Mouse (Mus musculus) macrophage (primary cell): ENCODE results near the gene Olfr1454. TPM values are rescaled to one million over a fixed set of nuclear protein-coding genes. Genes with fewer than 3 reads are reported as not detected.

ENCODE experiments used
- H3K27ac ChIP-seq: fragments of 350-480 bp; formaldehyde crosslinking; 2 replicates; pipeline ENCODE4 v1.9.0; 2021
- H3K36me3 ChIP-seq: fragments of 350-480 bp; formaldehyde crosslinking; 2 replicates; pipeline ENCODE4 v1.9.0; 2021; ENCODE audit errors: inconsistent target
- H3K4me3 ChIP-seq: fragments of 350-480 bp; formaldehyde crosslinking; 2 replicates; pipeline ENCODE4 v1.9.0; 2021; ENCODE audit errors: inconsistent target
- H3K79me2 ChIP-seq: fragments of 350-480 bp; formaldehyde crosslinking; 2 replicates; pipeline ENCODE4 v1.9.0; 2021; ENCODE audit errors: inconsistent target
- WGBS: methylation state at CpG from one replicate; pipeline ENCODE4 v1.1.7; 2026; ENCODE audit warnings: inconsistent platforms; ENCODE audit not compliant: missing documents; 5-methylcytosine and 5-hydroxymethylcytosine counted together
- polyA plus RNA-seq: library from polyadenylated mRNA; stranded (reverse); fragments of 250-400 nt; gene quantifications from 3 replicates; pipeline ENCODE4 v1.2.4, GENCODE M21; 2018; ENCODE audit warnings: inconsistent platforms
- total RNA-seq, 78 experiments: library from RNA; depleted of rRNA; stranded (reverse); fragments of 250-400 nt; gene quantifications; 1 replicate in 9 of 78; 2 replicates in 24 of 78; 3 replicates in 43 of 78; 4 replicates in 2 of 78; pipeline ENCODE4 v1.2.4; 2018; ENCODE audit warnings: inconsistent platforms in 56 of 78

The Olfr1454 gene
- total RNA-seq (2018; cell fraction: chromatin; rRNA removed), result not detected
- not detected for total RNA-seq (2018; cell fraction: cytosol; rRNA removed)
- not detected for total RNA-seq (2018; cell fraction: nucleus; rRNA removed)
- not detected in 3 replicates for polyA plus RNA-seq

- no peaks in the 10 kb centered on the region for H3K79me2 ChIP-seq
- H3K27ac ChIP-seq, result no peak within 1 kb of the TSS
- no peak within 1 kb of the TSS for H3K4me3 ChIP-seq
- H3K36me3 ChIP-seq, result no peaks in the 10 kb centered on the region
- WGBS, result 67% methylated on average over 2 of the region's 2 CpGs
Observed at GRCm38 (mm10) chr19:13060310-13060709, at the start of gene Olfr1454. Olfr1454 (plus strand) TSS chr19:13060610.

GRCm38 (mm10) chr19:13028227-13028626 lies 32.2 kb upstream of the Olfr1454 start, which contains the start of gene Olfr1453:
Olfr1453 (minus strand) TSS chr19:13028327.
- Histone ChIP-seq H3K36me3 (no peaks in the 10 kb centered on the region), H3K4me3 (no peak within 1 kb of the TSS), H3K27ac (no peak within 1 kb of the TSS), H3K79me2 (no peaks in the 10 kb centered on the region)
- 56% methylated on average over 1 of the region's 1 CpGs for WGBS

- no peak overlapping the region for H3K27ac ChIP-seq
- no peaks in the 10 kb centered on the region for H3K36me3 ChIP-seq
- no peak overlapping the region for H3K4me3 ChIP-seq
- no peaks in the 10 kb centered on the region for H3K79me2 ChIP-seq
- WGBS, result 90% methylated on average over 1 of the region's 1 CpGs
Observed at GRCm38 (mm10) chr19:13093908-13094307, 33.5 kb downstream of the Olfr1454 start.

GRCm38 (mm10) chr19:13097791-13098190 lies 37.4 kb downstream of the Olfr1454 start, which contains the start of gene Olfr1457:
Olfr1457 (minus strand) TSS chr19:13097891.
- Histone ChIP-seq H3K36me3 (no peaks in the 10 kb centered on the region), H3K4me3 (no peak within 1 kb of the TSS), H3K79me2 (no peaks in the 10 kb centered on the region), H3K27ac (no peak within 1 kb of the TSS)
- WGBS, result 90% methylated on average over 2 of the region's 2 CpGs

- no peaks in the 10 kb centered on the region for H3K79me2 ChIP-seq
- WGBS, result 93% methylated on average over 3 of the region's 3 CpGs
- no peak within 1 kb of the TSS for H3K4me3 ChIP-seq
- H3K36me3 ChIP-seq, result no peaks in the 10 kb centered on the region
- no peak within 1 kb of the TSS for H3K27ac ChIP-seq
Observed at GRCm38 (mm10) chr19:13106675-13107074, 46.3 kb downstream of the Olfr1454 start, which contains the start of gene Olfr1458. Olfr1458 (minus strand) TSS chr19:13106775.

Other genes with a start within 250 kb of the Olfr1454 start
- not detected in 3 replicates for gene Gm5244, start 213.9 kb upstream of the Olfr1454 start, polyA plus RNA-seq
- 0.14 to 0.44 TPM (median 0.25 TPM) in 3 replicates for gene Olfr1444, start 203.3 kb upstream of the Olfr1454 start, polyA plus RNA-seq
- gene Olfr1445, start 176.8 kb upstream of the Olfr1454 start, polyA plus RNA-seq, result not detected in 3 replicates
- gene Olfr1446, start 167.1 kb upstream of the Olfr1454 start, polyA plus RNA-seq, result not detected in 3 replicates
- gene Olfr1447, start 156.9 kb upstream of the Olfr1454 start, polyA plus RNA-seq, result not detected in 3 replicates
- gene Olfr1448, start 136.2 kb upstream of the Olfr1454 start, polyA plus RNA-seq, result not detected in 3 replicates
- gene Olfr1449, start 129.8 kb upstream of the Olfr1454 start, polyA plus RNA-seq, result not detected in 3 replicates
- not detected in 3 replicates for gene Olfr1450, start 110.4 kb upstream of the Olfr1454 start, polyA plus RNA-seq
- gene Olfr1451, start 65.6 kb upstream of the Olfr1454 start, polyA plus RNA-seq, result not detected in 3 replicates
- not detected in 3 replicates for gene Olfr1453, start 32.3 kb upstream of the Olfr1454 start, polyA plus RNA-seq
- gene Olfr1457, start 37.3 kb downstream of the Olfr1454 start, polyA plus RNA-seq, result not detected in 3 replicates
- not detected in 3 replicates for gene Olfr1458, start 46.2 kb downstream of the Olfr1454 start, polyA plus RNA-seq
- not detected in 3 replicates for gene Olfr1459, start 88.9 kb downstream of the Olfr1454 start, polyA plus RNA-seq
- gene Olfr1461, start 102.4 kb downstream of the Olfr1454 start, polyA plus RNA-seq, result not detected in 3 replicates
- not detected in 3 replicates for gene Olfr1462, start 125.1 kb downstream of the Olfr1454 start, polyA plus RNA-seq
- not detected in 3 replicates for gene Olfr1463, start 170.7 kb downstream of the Olfr1454 start, polyA plus RNA-seq